Mouse (Mus musculus) kidney, embryonic 16.5 days (tissue): ENCODE measurements around the gene Isca1. TPM values are rescaled to one million over a fixed set of nuclear protein-coding genes. Genes with fewer than 3 reads are reported as not detected.

Experiments
- ATAC-seq: fragments of 200-750 bp; cut with Nextera tagmentation; 2 replicates; pipeline ENCODE4 v1.8.0; 2017; ENCODE audit warnings: moderate TSS enrichment; ENCODE audit not compliant: low FRiP score, low TSS enrichment
- H3K27ac ChIP-seq: fragments of 300-500 bp; sonication (generic); 2 replicates; pipeline ENCODE4 v1.5.1; 2014; ENCODE audit warnings: low read length
- H3K27me3 ChIP-seq: fragments of 300-500 bp; sonication (generic); 2 replicates; pipeline ENCODE4 v1.6.1; 2014; ENCODE audit warnings: low read length, control low read depth, mixed read lengths; ENCODE audit not compliant: insufficient read depth
- H3K36me3 ChIP-seq: fragments of 300-500 bp; sonication (generic); 2 replicates; pipeline ENCODE4 v1.6.1; 2014; ENCODE audit warnings: low read length, control low read depth, mixed read lengths; ENCODE audit not compliant: insufficient read depth
- H3K4me1 ChIP-seq: fragments of 300-500 bp; sonication (generic); 2 replicates; pipeline ENCODE4 v1.6.1; 2014; ENCODE audit warnings: low read length, control low read depth, mixed read lengths; ENCODE audit not compliant: insufficient read depth
- H3K4me2 ChIP-seq: fragments of 300-500 bp; sonication (generic); replicated peaks from 2 replicates; pipeline ENCODE4 v1.6.1; 2014; ENCODE audit warnings: low read depth, low read length
- H3K4me3 ChIP-seq: fragments of 300-500 bp; sonication (generic); 2 replicates; pipeline ENCODE4 v1.5.1; 2014; ENCODE audit warnings: mild to moderate bottlenecking, low read length
- H3K9ac ChIP-seq: fragments of 300-500 bp; sonication (generic); replicated peaks from 2 replicates; pipeline ENCODE4 v1.6.1; 2014; ENCODE audit warnings: low read length
- H3K9me3 ChIP-seq: fragments of 300-500 bp; sonication (generic); 2 replicates; pipeline ENCODE4 v1.6.1; 2016; ENCODE audit warnings: low read length, control low read depth
- WGBS: fragments of 180-500 bp; shearing (Covaris S2); extraction: QIAGEN DNeasy Blood & Tissue Kit; methylation state at CpG from one replicate; pipeline ENCODE4 v1.1.7; 2014; 5-methylcytosine and 5-hydroxymethylcytosine counted together
- polyA plus RNA-seq: library from polyadenylated mRNA; unstranded; fragments of >200 nt; fragmentation: Nextera tagmentation; extraction: Ambion mirVana; gene quantifications from 2 replicates; pipeline ENCODE4 v1.2.1, GENCODE M21; 2015

The Isca1 gene
- polyA plus RNA-seq = 142 and 150 TPM in 2 replicates

GRCm38 (mm10) chr13:59769296-59770163 is at the start of gene Isca1:
Isca1 (minus strand) TSS chr13:59769810.
- WGBS = under 1% methylated on average over 91 of the region's 91 CpGs
- ATAC-seq = peak; percentile 97

GRCm38 (mm10) chr13:59817352-59817751 is 47.7 kb upstream of the Isca1 start:
- Histone ChIP-seq H3K36me3 (peaks cover 41% of the 10 kb centered on the region), H3K4me1 (peaks cover 30% of the 10 kb centered on the region), H3K4me3 (no peak overlapping the region), H3K9ac (no peak overlapping the region), H3K27me3 (no peaks in the 10 kb centered on the region), H3K9me3 (no peaks in the 10 kb centered on the region), H3K27ac (no peak overlapping the region), H3K4me2 (no peak overlapping the region)
- ATAC-seq = no peak
- 83% methylated on average over 4 of the region's 4 CpGs for WGBS

More at GRCm38 (mm10) chr13:59769296-59770163, at the start of gene Isca1:
- H3K4me2 ChIP-seq = peak within 1 kb of the TSS; percentile 84
- no peaks in the 10 kb centered on the region for H3K27me3 ChIP-seq
- H3K9ac ChIP-seq = peak within 1 kb of the TSS; percentile 82
- H3K4me1 ChIP-seq = peaks cover 49% of the 10 kb centered on the region
- peak within 1 kb of the TSS; percentile 99 for H3K27ac ChIP-seq
- peak within 1 kb of the TSS; percentile 91 for H3K4me3 ChIP-seq
- H3K36me3 ChIP-seq = peaks cover 13% of the 10 kb centered on the region; the same call in 1 of the 2 replicates
- no peaks in the 10 kb centered on the region for H3K9me3 ChIP-seq

- H3K4me1 ChIP-seq = peaks cover 4% of the 10 kb centered on the region; the same call in 1 of the 2 replicates
- no peak overlapping the region for H3K9ac ChIP-seq
- no peak overlapping the region for H3K4me2 ChIP-seq
- H3K9me3 ChIP-seq = no peaks in the 10 kb centered on the region
- no peak overlapping the region for H3K27ac ChIP-seq
- no peak overlapping the region for H3K4me3 ChIP-seq
- no peak for ATAC-seq
- H3K36me3 ChIP-seq = peaks cover 66% of the 10 kb centered on the region
- WGBS = 88% methylated on average over 6 of the region's 6 CpGs
- H3K27me3 ChIP-seq = no peaks in the 10 kb centered on the region
These were observed 44.5 kb upstream of the Isca1 start for GRCm38 (mm10) chr13:59814109-59814591.

GRCm38 (mm10) chr13:59811581-59811980 is 42.0 kb upstream of the Isca1 start:
- no peak overlapping the region for H3K27ac ChIP-seq
- ATAC-seq = no peak
- no peak overlapping the region for H3K4me2 ChIP-seq
- no peaks in the 10 kb centered on the region for H3K27me3 ChIP-seq
- H3K9me3 ChIP-seq = no peaks in the 10 kb centered on the region
- H3K4me3 ChIP-seq = no peak overlapping the region
- no peak overlapping the region for H3K9ac ChIP-seq
- H3K36me3 ChIP-seq = peaks cover 81% of the 10 kb centered on the region
- no peaks in the 10 kb centered on the region for H3K4me1 ChIP-seq
- 96% methylated on average over 3 of the region's 3 CpGs for WGBS

GRCm38 (mm10) chr13:59801000-59801399 is 31.4 kb upstream of the Isca1 start:
- H3K27me3 ChIP-seq = no peaks in the 10 kb centered on the region
- H3K4me3 ChIP-seq = no peak overlapping the region
- no peak; the same call in 1 of the 2 replicates for ATAC-seq
- no peaks in the 10 kb centered on the region for H3K4me1 ChIP-seq
- no peak overlapping the region; the same call in 1 of the 2 replicates for H3K27ac ChIP-seq
- no peaks in the 10 kb centered on the region for H3K9me3 ChIP-seq
- 76% methylated on average over 6 of the region's 6 CpGs for WGBS
- no peak overlapping the region for H3K9ac ChIP-seq
- no peak overlapping the region for H3K4me2 ChIP-seq
- H3K36me3 ChIP-seq = peaks cover 95% of the 10 kb centered on the region

GRCm38 (mm10) chr13:59800077-59800476 is 30.5 kb upstream of the Isca1 start:
- H3K4me3 ChIP-seq = no peak overlapping the region
- no peak overlapping the region for H3K4me2 ChIP-seq
- no peak overlapping the region for H3K9ac ChIP-seq
- WGBS = 85% methylated on average over 2 of the region's 2 CpGs
- no peak for ATAC-seq
- H3K36me3 ChIP-seq = peaks cover 95% of the 10 kb centered on the region
- H3K27me3 ChIP-seq = no peaks in the 10 kb centered on the region
- no peaks in the 10 kb centered on the region for H3K4me1 ChIP-seq
- no peak overlapping the region for H3K27ac ChIP-seq
- no peaks in the 10 kb centered on the region for H3K9me3 ChIP-seq

GRCm38 (mm10) chr13:59798306-59798705 is 28.7 kb upstream of the Isca1 start:
- Histone ChIP-seq H3K9ac (no peak overlapping the region), H3K27me3 (no peaks in the 10 kb centered on the region), H3K9me3 (no peaks in the 10 kb centered on the region), H3K36me3 (peaks cover 90% of the 10 kb centered on the region), H3K4me1 (no peaks in the 10 kb centered on the region), H3K4me3 (no peak overlapping the region), H3K27ac (no peak overlapping the region), H3K4me2 (no peak overlapping the region)
- WGBS = 100% methylated on average over 1 of the region's 1 CpGs
- ATAC-seq = no peak

GRCm38 (mm10) chr13:59796466-59796848 is 26.8 kb upstream of the Isca1 start:
- H3K9me3 ChIP-seq = no peaks in the 10 kb centered on the region
- no peak for ATAC-seq
- H3K4me2 ChIP-seq = no peak overlapping the region
- H3K36me3 ChIP-seq = peaks cover 87% of the 10 kb centered on the region
- WGBS = 92% methylated on average over 9 of the region's 9 CpGs
- H3K9ac ChIP-seq = no peak overlapping the region
- H3K4me3 ChIP-seq = no peak overlapping the region
- H3K4me1 ChIP-seq = no peaks in the 10 kb centered on the region
- no peak overlapping the region for H3K27ac ChIP-seq
- H3K27me3 ChIP-seq = no peaks in the 10 kb centered on the region

GRCm38 (mm10) chr13:59795807-59796465 is 26.3 kb upstream of the Isca1 start:
- no peaks in the 10 kb centered on the region for H3K27me3 ChIP-seq
- 93% methylated on average over 6 of the region's 6 CpGs for WGBS
- H3K36me3 ChIP-seq = peaks cover 87% of the 10 kb centered on the region
- no peak overlapping the region for H3K4me2 ChIP-seq
- H3K9me3 ChIP-seq = no peaks in the 10 kb centered on the region
- no peak overlapping the region for H3K4me3 ChIP-seq
- H3K9ac ChIP-seq = no peak overlapping the region
- no peaks in the 10 kb centered on the region for H3K4me1 ChIP-seq
- H3K27ac ChIP-seq = no peak overlapping the region
- no peak; the same call in 1 of the 2 replicates for ATAC-seq
